Mouse (Mus musculus): ENCODE results near the gene Rap1gap2. TPM values are rescaled to one million over a fixed set of nuclear protein-coding genes. Genes with fewer than 3 reads are reported as not detected.

Rap1gap2 gene
- polyA plus RNA-seq, 1 experiment: 7.3 TPM

DNA sequence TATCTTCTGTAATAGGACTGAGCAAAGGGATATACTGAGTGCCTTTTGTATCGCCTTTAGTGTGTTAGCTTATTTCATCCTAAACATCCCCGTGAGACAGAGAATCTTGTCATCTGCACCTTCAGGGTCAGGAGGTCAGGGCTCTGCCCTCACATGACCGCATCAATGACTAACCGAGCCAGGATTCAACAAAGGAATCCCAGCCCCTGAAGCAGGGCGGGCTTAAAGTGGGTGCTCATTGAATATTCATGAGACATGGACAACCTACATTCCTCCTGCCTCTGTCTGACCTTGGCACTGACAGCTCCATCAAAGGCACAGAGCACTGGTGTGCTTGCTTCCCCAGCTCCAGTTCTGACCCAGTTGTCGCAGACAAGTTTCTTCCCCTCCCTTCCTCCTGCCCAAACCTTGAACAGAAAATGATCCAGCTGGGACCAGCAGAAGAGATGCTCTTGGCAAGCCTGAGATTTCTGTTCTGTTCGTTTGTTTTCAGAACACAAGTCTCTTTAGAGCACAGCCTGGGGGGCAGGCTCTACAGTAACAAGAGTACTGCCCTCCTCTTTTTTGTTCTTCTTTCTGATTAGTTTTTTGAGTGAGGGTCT, 61.8 kb downstream of the Rap1gap2 start:
- Histone ChIP-seq H3K4me1 (ENCODE audit: control insufficient read depth, insufficient read depth, low read length) (no peaks in the 10 kb centered on the region; the same call in 1 of the 2 replicates), H3K4me3 (ENCODE audit: insufficient read depth, low read length) (no peak overlapping the region), H3K27ac (ENCODE audit: insufficient read depth, low read length) (no peak overlapping the region)
- TF ChIP-seq POLR2A (IDR thresholded peaks at IDR 0.05; ENCODE audit: low read depth, low read length) (no peak), CTCF (IDR thresholded peaks at IDR 0.05; ENCODE audit: borderline replicate concordance, insufficient read depth, low read length) (no peak)

DNA sequence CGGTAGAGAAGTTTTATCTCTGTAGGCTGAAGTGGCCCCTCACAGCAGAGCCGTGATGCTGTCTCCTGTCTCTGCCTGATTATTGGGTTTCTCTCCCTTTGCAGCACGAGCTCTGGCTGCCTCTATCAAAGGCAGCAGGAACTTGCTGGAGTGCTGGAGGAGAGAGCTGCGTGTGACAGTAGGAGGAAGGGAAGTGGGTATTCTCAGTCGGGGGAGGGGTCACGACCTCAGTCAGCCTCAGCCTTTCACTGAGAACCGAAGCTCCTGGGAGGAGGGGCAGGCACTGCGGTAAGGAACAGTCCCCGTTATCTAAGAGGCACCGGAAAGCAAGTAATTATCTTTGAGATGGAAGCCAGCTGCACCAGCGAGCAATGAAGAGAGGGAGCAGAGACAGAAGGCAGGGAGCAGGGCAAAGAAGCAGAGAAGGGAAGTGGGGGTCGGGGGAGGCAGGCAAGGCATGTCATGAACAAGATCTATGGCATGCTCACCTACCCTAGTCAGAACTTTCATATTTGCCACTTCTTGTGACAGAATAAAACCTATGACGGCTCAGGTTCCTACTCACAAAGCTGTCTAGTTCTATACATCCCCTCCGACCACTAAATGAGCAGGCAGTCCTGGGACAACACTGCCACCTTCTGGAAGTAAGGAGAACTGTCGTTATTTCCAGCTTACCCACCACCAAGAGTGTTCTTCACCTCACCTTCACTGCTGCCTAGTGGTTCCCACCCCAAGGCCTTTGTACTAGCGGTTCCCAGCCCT, 63.6 kb downstream of the Rap1gap2 start:
- Histone ChIP-seq H3K4me3 (ENCODE audit: insufficient read depth, low read length) (no peak overlapping the region), H3K27ac (ENCODE audit: insufficient read depth, low read length) (no peak overlapping the region)

DNA sequence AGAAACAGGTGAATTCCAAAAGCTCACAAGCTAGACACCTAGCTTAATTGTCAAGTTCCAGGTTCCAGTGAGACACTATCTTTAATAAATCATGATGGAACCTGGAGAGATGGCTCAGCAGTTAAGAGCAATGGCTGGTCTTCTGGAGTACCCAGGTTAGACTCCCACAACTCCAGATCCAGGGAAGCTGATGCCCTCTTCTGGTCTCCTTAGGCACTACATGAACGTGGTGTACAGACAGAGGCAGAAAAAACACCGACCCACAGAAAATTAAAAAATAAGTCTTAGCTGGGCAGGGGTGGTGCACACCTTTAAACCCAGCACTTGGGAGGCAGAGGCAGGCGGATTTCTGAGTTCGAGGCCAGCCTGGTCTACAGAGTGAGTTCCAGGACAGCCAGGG, 64.5 kb downstream of the Rap1gap2 start:
- no peak overlapping the region for H3K4me3 ChIP-seq (ENCODE audit: insufficient read depth, low read length)
- H3K4me1 ChIP-seq (ENCODE audit: control insufficient read depth, insufficient read depth, low read length): no peaks in the 10 kb centered on the region; the same call in 1 of the 2 replicates
- peak; percentile 12; the same call in 1 of the 2 replicates for TF ChIP-seq CTCF (IDR thresholded peaks at IDR 0.05; ENCODE audit: borderline replicate concordance, insufficient read depth, low read length)
- no peak for TF ChIP-seq POLR2A (IDR thresholded peaks at IDR 0.05; ENCODE audit: low read depth, low read length)
- no peak overlapping the region for H3K27ac ChIP-seq (ENCODE audit: insufficient read depth, low read length)

More for the DNA sequence above, 63.6 kb downstream of the Rap1gap2 start:
- no peak for TF ChIP-seq POLR2A (IDR thresholded peaks at IDR 0.05; ENCODE audit: low read depth, low read length)
- TF ChIP-seq CTCF (IDR thresholded peaks at IDR 0.05; ENCODE audit: borderline replicate concordance, insufficient read depth, low read length): peak; percentile 66; the same call in 1 of the 2 replicates
- H3K4me1 ChIP-seq (ENCODE audit: control insufficient read depth, insufficient read depth, low read length): no peaks in the 10 kb centered on the region; the same call in 1 of the 2 replicates

- TF ChIP-seq CTCF (IDR thresholded peaks at IDR 0.05; ENCODE audit: borderline replicate concordance, insufficient read depth, low read length) (no peak), POLR2A (IDR thresholded peaks at IDR 0.05; ENCODE audit: low read depth, low read length) (no peak)
- Histone ChIP-seq H3K4me1 (ENCODE audit: control insufficient read depth, insufficient read depth, low read length) (no peaks in the 10 kb centered on the region; the same call in 1 of the 2 replicates), H3K4me3 (ENCODE audit: insufficient read depth, low read length) (no peak overlapping the region), H3K27ac (ENCODE audit: insufficient read depth, low read length) (no peak overlapping the region)
These were observed 65.2 kb downstream of the Rap1gap2 start for GRCm38 (mm10) chr11:74545560-74545959.

GRCm38 (mm10) chr11:74537352-74537751, 73.4 kb downstream of the Rap1gap2 start:
- Histone ChIP-seq H3K4me3 (ENCODE audit: insufficient read depth, low read length) (no peak overlapping the region), H3K27ac (ENCODE audit: insufficient read depth, low read length) (no peak overlapping the region), H3K4me1 (ENCODE audit: control insufficient read depth, insufficient read depth, low read length) (no peaks in the 10 kb centered on the region)
- TF ChIP-seq CTCF (IDR thresholded peaks at IDR 0.05; ENCODE audit: borderline replicate concordance, insufficient read depth, low read length): no peak
- no peak for TF ChIP-seq POLR2A (IDR thresholded peaks at IDR 0.05; ENCODE audit: low read depth, low read length)

- no peak for TF ChIP-seq CTCF (IDR thresholded peaks at IDR 0.05; ENCODE audit: borderline replicate concordance, insufficient read depth, low read length)
- TF ChIP-seq POLR2A (IDR thresholded peaks at IDR 0.05; ENCODE audit: low read depth, low read length): no peak
- no peak overlapping the region for H3K27ac ChIP-seq (ENCODE audit: insufficient read depth, low read length)
- H3K4me3 ChIP-seq (ENCODE audit: insufficient read depth, low read length): no peak overlapping the region
- H3K4me1 ChIP-seq (ENCODE audit: control insufficient read depth, insufficient read depth, low read length): no peaks in the 10 kb centered on the region
These were observed 74.4 kb downstream of the Rap1gap2 start for GRCm38 (mm10) chr11:74536140-74536842.

DNA sequence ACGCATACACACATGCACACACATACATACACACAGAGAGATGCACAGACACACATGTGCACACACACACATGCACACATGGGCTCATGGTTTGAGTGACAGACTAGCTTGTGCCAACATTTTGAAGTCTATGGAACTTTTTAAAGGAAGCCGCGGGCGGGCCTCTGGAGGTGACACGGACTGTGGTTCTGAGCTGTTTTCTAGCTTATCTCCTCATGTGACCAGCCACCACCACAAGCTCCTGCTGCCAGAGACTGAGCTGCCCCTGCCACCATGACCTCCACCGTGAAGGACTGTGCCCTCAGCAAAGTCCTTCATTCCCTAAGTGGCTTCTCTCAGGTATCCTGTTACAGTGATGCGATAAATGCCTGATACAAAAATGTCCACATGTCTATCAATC, 76.3 kb downstream of the Rap1gap2 start:
- no peak for TF ChIP-seq CTCF (IDR thresholded peaks at IDR 0.05; ENCODE audit: borderline replicate concordance, insufficient read depth, low read length)
- TF ChIP-seq POLR2A (IDR thresholded peaks at IDR 0.05; ENCODE audit: low read depth, low read length): no peak
- no peaks in the 10 kb centered on the region for H3K4me1 ChIP-seq (ENCODE audit: control insufficient read depth, insufficient read depth, low read length)
- H3K4me3 ChIP-seq (ENCODE audit: insufficient read depth, low read length): no peak overlapping the region
- no peak overlapping the region for H3K27ac ChIP-seq (ENCODE audit: insufficient read depth, low read length)

DNA sequence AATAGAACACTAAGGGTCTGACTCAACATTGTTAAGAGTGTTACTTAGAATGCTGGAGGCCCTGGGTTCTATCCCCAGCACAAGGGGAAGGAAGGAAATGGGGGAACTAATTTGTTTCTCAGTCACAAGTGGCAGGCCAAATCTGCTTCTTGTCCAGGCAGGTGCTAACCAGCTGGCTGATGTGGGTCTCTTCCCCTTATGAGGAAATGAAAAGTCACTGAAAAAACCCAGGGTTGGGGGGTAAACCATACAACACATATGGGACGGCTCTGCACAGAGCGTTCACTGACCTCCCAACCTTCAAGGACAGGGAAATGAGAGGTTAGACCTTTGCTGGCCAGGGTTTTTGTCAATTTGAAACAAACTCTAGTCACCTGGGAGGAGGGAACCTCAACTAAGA, 77.7 kb downstream of the Rap1gap2 start:
- no peak overlapping the region for H3K27ac ChIP-seq (ENCODE audit: insufficient read depth, low read length)
- TF ChIP-seq CTCF (IDR thresholded peaks at IDR 0.05; ENCODE audit: borderline replicate concordance, insufficient read depth, low read length) (no peak), POLR2A (IDR thresholded peaks at IDR 0.05; ENCODE audit: low read depth, low read length) (no peak)
- H3K4me3 ChIP-seq (ENCODE audit: insufficient read depth, low read length): no peak overlapping the region
- no peaks in the 10 kb centered on the region for H3K4me1 ChIP-seq (ENCODE audit: control insufficient read depth, insufficient read depth, low read length)

GRCm38 (mm10) chr11:74532401-74532800, 78.3 kb downstream of the Rap1gap2 start:
- TF ChIP-seq CTCF (IDR thresholded peaks at IDR 0.05; ENCODE audit: borderline replicate concordance, insufficient read depth, low read length) (no peak), POLR2A (IDR thresholded peaks at IDR 0.05; ENCODE audit: low read depth, low read length) (no peak)
- no peaks in the 10 kb centered on the region for H3K4me1 ChIP-seq (ENCODE audit: control insufficient read depth, insufficient read depth, low read length)
- H3K27ac ChIP-seq (ENCODE audit: insufficient read depth, low read length): no peak overlapping the region
- H3K4me3 ChIP-seq (ENCODE audit: insufficient read depth, low read length): no peak overlapping the region
